Comparison of ENCODE assay signal across 9 mouse cellular contexts in genomic region chr10:81229735-81230437, GRCm38 (mm10). TPM values are rescaled to one million over a fixed set of nuclear protein-coding genes. Genes with fewer than 3 reads are reported as not detected.
DNase-seq lines count a peak whose midpoint lies in the region; ATAC-seq and TF ChIP-seq lines count a peak whose summit lies in the region.
"Had no signal": no experiment of that assay in that cellular context is flagged by ENCODE, and none has a peak within 500 bp of the region (broad histone marks: within the 10 kb centered on the region; RNA-seq: fewer than 3 reads in every experiment).

No protein-coding gene starts in this region.

- 13% methylated on average over 20 of the region's 20 CpGs for WGBS in embryonic facial prominence, embryonic 13.5 days
- WGBS in limb, embryonic 14.5 days: 12% methylated on average over 20 of the region's 20 CpGs

- peak overlapping the region; percentile 52 for H3K4me2 ChIP-seq in embryonic facial prominence, embryonic 13.5 days
- H3K4me2 ChIP-seq in limb, embryonic 14.5 days (replicated peaks; ENCODE audit: low read depth, low read length, severe bottlenecking): peak overlapping the region; percentile 32

- no peaks in the 10 kb centered on the region for H3K36me3 ChIP-seq in embryonic facial prominence, embryonic 13.5 days
- H3K36me3 ChIP-seq in limb, embryonic 14.5 days (ENCODE audit: control insufficient read depth, insufficient read depth, low read length): no peaks in the 10 kb centered on the region

- no peak overlapping the region for H3K27ac ChIP-seq in embryonic facial prominence, embryonic 13.5 days
- no peak overlapping the region for H3K27ac ChIP-seq in limb, embryonic 14.5 days (replicated peaks; ENCODE audit: low read depth, low read length)

- DNase-seq in frontal cortex, postnatal 36 days (ENCODE audit: low spot score in 2 of 2): peak; percentile 38 to 57
- no peak for DNase-seq in frontal cortex, postnatal 10 days (ENCODE audit: low spot score in 2 of 2)
- peak; percentile 58 for DNase-seq in CD4-positive helper T cell, adult 2 months (ENCODE audit: low read depth, low spot score)
- no peak for DNase-seq in limb, embryonic 14.5 days (ENCODE audit: low spot score)
- DNase-seq in c-Kit-positive CD71-positive TER-119-positive erythroid progenitor cells, embryonic 14.5 days (ENCODE audit: low spot score): no peak
- DNase-seq in gastrocnemius, postnatal 10 days: no peak
- no peak for DNase-seq in adipocyte (ENCODE audit: low spot score)

- TF ChIP-seq POLR2A in limb, embryonic 14.5 days (IDR thresholded peaks at IDR 0.05; ENCODE audit: borderline replicate concordance, extremely low read depth, insufficient read depth, insufficient read length): no peak

- peaks cover 46% of the 10 kb centered on the region for H3K27me3 ChIP-seq in embryonic facial prominence, embryonic 13.5 days
- peaks cover 35% of the 10 kb centered on the region for H3K27me3 ChIP-seq in limb, embryonic 14.5 days (ENCODE audit: control insufficient read depth, insufficient read depth, low read length)

- no peaks in the 10 kb centered on the region for H3K9me3 ChIP-seq in embryonic facial prominence, embryonic 13.5 days
- H3K9me3 ChIP-seq in limb, embryonic 14.5 days (ENCODE audit: control insufficient read depth, low read length): no peaks in the 10 kb centered on the region
- H3K9me3 ChIP-seq: megakaryocyte, embryonic 14.5 days had no signal

- ATAC-seq in embryonic facial prominence, embryonic 13.5 days (ENCODE audit: insufficient number of reproducible peaks, insufficient read depth, low FRiP score, low TSS enrichment, low read depth): no peak
- ATAC-seq in limb, embryonic 14.5 days (ENCODE audit: low FRiP score, low read depth): no peak

- peak overlapping the region; percentile 54 for H3K9ac ChIP-seq in embryonic facial prominence, embryonic 13.5 days
- H3K9ac ChIP-seq in limb, embryonic 14.5 days (ENCODE audit: low read depth, low read length, severe bottlenecking): 0 out of 2 replicates have a peak overlapping the region, but pooled peaks have one; percentile 12

- peak overlapping the region; percentile 28 for H3K4me3 ChIP-seq in embryonic facial prominence, embryonic 13.5 days
- no peak overlapping the region for H3K4me3 ChIP-seq in limb, embryonic 14.5 days (replicated peaks; ENCODE audit: low read length)

- H3K4me1 ChIP-seq in embryonic facial prominence, embryonic 13.5 days: peaks cover 22% of the 10 kb centered on the region
- H3K4me1 ChIP-seq in limb, embryonic 14.5 days (ENCODE audit: control insufficient read depth, insufficient read depth, low read length): peaks cover 12% of the 10 kb centered on the region

RNA-seq across cellular contexts. Expression of gene Atcay, which starts 0.7 kb away (rescaled TPM):
- 1.3 and 1.8 TPM in 2 replicates for polyA plus RNA-seq in embryonic facial prominence, embryonic 13.5 days (2015; fragmentation: Nextera tagmentation; extraction: Ambion mirVana)
- 0.67 and 0.74 TPM in 2 replicates for polyA plus RNA-seq in limb, embryonic 14.5 days (2012; rRNA removed)
- 0.25 TPM in 1 of 2 replicates, not detected in the other for polyA plus RNA-seq in limb, embryonic 14.5 days (2014; fragmentation: Nextera tagmentation; extraction: Ambion mirVana)
- under 1 TPM; 0.40 to 0.43 TPM for total RNA-seq in gastrocnemius, postnatal 10 days (2021)

RNA-seq across cellular contexts. Expression of gene Zfr2, which starts 3.1 kb away (rescaled TPM):
- 11.8 and 12.0 TPM in 2 replicates for polyA plus RNA-seq in embryonic facial prominence, embryonic 13.5 days (2015; fragmentation: Nextera tagmentation; extraction: Ambion mirVana)
- polyA plus RNA-seq in limb, embryonic 14.5 days (2012; rRNA removed): 39.7 and 44.7 TPM in 2 replicates
- polyA plus RNA-seq in limb, embryonic 14.5 days (2014; fragmentation: Nextera tagmentation; extraction: Ambion mirVana): 9.7 and 10.5 TPM in 2 replicates
- 1 to 10 TPM; 2.1 to 3.5 TPM for total RNA-seq in gastrocnemius, postnatal 10 days (2021)

RNA-seq across cellular contexts. Expression of gene Matk, which starts 22.8 kb away (rescaled TPM):
- polyA plus RNA-seq in embryonic facial prominence, embryonic 13.5 days (2015; fragmentation: Nextera tagmentation; extraction: Ambion mirVana): 7.0 and 7.4 TPM in 2 replicates
- 9.9 and 10.6 TPM in 2 replicates for polyA plus RNA-seq in limb, embryonic 14.5 days (2012; rRNA removed)
- 5.9 and 6.8 TPM in 2 replicates for polyA plus RNA-seq in limb, embryonic 14.5 days (2014; fragmentation: Nextera tagmentation; extraction: Ambion mirVana)
- 1 to 10 TPM in 1 of 2 experiments, under 1 TPM in 1; 0.70 to 1.3 TPM for total RNA-seq in gastrocnemius, postnatal 10 days (2021)

RNA-seq across cellular contexts. Expression of gene Nmrk2, which starts 28.0 kb away (rescaled TPM):
- polyA plus RNA-seq in embryonic facial prominence, embryonic 13.5 days (2015; fragmentation: Nextera tagmentation; extraction: Ambion mirVana): not detected in 2 replicates
- 0.31 and 0.43 TPM in 2 replicates for polyA plus RNA-seq in limb, embryonic 14.5 days (2012; rRNA removed)
- polyA plus RNA-seq in limb, embryonic 14.5 days (2014; fragmentation: Nextera tagmentation; extraction: Ambion mirVana): 0.64 and 0.87 TPM in 2 replicates
- 1 to 10 TPM; 1.7 to 1.8 TPM for total RNA-seq in gastrocnemius, postnatal 10 days (2021)

RNA-seq across cellular contexts. Expression of gene Mrpl54, which starts 36.8 kb away (rescaled TPM):
- 197 and 202 TPM in 2 replicates for polyA plus RNA-seq in embryonic facial prominence, embryonic 13.5 days (2015; fragmentation: Nextera tagmentation; extraction: Ambion mirVana)
- polyA plus RNA-seq in limb, embryonic 14.5 days (2012; rRNA removed): 93.0 and 124 TPM in 2 replicates
- polyA plus RNA-seq in limb, embryonic 14.5 days (2014; fragmentation: Nextera tagmentation; extraction: Ambion mirVana): 200 and 202 TPM in 2 replicates
- total RNA-seq in gastrocnemius, postnatal 10 days (2021): 100 to 1,000 TPM in 1 of 2 experiments, 10 to 100 TPM in 1; 93.7 to 108 TPM

Comparison
In these comparisons a context has a peak if more than half of its experiments do, and no peak if none do; other contexts are left out.
1. DNase-seq: peak in frontal cortex, postnatal 36 days (2 of 2) and CD4-positive helper T cell, adult 2 months (single experiment); none in frontal cortex, postnatal 10 days (0 of 2), limb, embryonic 14.5 days (single experiment), c-Kit-positive CD71-positive TER-119-positive erythroid progenitor cells, embryonic 14.5 days (single experiment), gastrocnemius, postnatal 10 days (single experiment) and adipocyte (single experiment).